Mouse (Mus musculus) bone marrow, adult 2 months (tissue): ENCODE results near the gene Dicer1.

Experiments used
- CTCF ChIP-seq: fragments of 200-500 bp; IDR thresholded peaks from 2 replicates; pipeline ENCODE4 v1.5.1; 2011; ENCODE audit warnings: low read length, control low read depth; ENCODE audit not compliant: control insufficient read depth, insufficient read depth
- POLR2A ChIP-seq: fragments of 200-500 bp; IDR thresholded peaks from 2 replicates; pipeline ENCODE4 v1.6.1; 2011; ENCODE audit warnings: low read depth, mild to moderate bottlenecking, control low read depth, low read length, borderline replicate concordance; ENCODE audit not compliant: control insufficient read depth

GRCm38 (mm10) chr12:104638156-104638555, 113.6 kb downstream of the Dicer1 start:
- TF ChIP-seq CTCF (no peak), POLR2A (no peak)
